Mouse (Mus musculus) skeletal muscle tissue, adult 2 months (tissue): ENCODE measurements around the gene Eogt.

Experiments
- DNase-seq: peaks from one replicate; pipeline ENCODE4 v3.0.0-alpha.2; 2012; ENCODE audit warnings: low read depth, low spot score

Gene Eogt

DNA sequence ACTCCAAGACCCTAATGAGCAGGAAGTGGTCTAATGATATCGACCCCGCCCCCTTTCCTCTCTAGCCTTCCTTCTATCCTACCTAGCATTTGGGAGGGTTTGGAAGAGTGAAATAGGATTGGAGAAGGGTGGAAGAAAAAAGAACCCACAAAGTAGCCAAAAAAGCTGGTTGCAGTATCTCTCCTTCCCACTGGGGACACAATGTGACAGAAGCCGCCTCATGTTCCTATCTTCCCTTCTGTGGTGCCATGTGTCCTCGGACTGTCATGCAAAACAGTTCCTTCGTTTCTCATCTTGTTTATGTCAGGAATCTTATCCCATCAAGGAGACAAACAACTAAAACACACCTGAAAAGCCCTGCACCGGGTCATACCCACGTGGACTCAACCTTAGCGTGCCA lies 42.9 kb downstream of the Eogt start:
- DNase-seq, result no peak

DNA sequence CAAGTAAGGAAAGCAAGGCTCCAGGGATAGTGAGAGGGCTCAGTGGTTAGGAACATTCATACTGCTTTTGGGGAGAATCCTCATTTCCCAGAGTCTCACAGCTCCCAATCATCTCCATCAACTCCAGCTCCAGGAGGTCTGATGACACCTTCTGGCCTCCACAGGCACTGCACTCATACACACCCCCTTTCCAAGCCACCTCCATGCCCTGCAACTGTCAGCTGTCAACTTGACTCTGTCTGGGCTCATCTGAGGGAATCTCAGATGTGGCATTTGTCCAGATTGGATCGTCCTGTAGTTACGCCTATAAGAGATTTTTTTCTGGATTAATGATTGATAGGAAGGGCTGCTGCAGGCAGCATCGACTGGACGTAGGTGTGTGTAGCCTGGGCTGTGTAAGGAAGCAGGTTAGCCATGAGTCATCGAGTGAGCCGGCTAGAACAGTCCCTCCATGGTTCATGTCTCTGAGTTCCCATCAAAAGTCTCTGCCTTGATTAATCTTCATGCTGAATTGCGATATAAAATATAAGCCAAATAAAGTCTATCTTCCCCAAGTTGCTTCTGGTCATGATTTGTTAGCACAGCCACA lies 44.6 kb downstream of the Eogt start:
- no peak for DNase-seq

DNA sequence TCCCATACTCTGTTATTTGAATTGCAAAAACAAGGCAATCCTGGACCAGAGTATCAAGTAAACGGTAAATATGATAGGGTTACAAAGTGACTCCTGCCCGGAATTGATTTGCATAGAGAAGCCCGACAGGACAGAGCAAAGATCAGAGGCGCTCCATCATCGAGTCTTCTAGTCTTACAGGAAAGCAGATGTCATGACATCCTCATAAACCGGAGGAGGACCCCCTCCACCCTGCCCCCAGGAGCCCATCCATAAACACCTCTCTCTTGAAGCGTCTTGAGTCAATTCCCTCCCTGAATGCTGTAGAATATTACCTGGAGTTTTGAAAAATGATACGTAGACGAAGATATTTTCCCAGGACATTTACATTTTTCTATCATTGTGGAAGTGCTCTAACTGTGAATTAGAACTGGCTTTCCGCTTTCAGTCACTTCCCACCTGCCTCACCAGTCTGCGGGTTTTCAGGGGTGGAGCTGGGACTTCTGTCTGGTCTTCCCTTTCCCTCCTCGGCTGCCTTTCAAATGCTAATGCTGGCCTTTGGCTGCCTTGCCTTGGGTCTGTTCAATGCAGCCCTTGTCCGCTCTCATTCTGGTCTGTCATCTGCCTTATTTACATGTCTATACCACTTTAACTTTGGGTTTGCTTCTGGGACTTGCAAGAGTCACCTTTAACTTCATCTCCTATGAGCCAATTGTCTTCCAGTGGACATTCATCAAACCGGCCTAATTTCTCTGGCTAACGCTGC lies 46.9 kb downstream of the Eogt start:
- no peak for DNase-seq

DNA sequence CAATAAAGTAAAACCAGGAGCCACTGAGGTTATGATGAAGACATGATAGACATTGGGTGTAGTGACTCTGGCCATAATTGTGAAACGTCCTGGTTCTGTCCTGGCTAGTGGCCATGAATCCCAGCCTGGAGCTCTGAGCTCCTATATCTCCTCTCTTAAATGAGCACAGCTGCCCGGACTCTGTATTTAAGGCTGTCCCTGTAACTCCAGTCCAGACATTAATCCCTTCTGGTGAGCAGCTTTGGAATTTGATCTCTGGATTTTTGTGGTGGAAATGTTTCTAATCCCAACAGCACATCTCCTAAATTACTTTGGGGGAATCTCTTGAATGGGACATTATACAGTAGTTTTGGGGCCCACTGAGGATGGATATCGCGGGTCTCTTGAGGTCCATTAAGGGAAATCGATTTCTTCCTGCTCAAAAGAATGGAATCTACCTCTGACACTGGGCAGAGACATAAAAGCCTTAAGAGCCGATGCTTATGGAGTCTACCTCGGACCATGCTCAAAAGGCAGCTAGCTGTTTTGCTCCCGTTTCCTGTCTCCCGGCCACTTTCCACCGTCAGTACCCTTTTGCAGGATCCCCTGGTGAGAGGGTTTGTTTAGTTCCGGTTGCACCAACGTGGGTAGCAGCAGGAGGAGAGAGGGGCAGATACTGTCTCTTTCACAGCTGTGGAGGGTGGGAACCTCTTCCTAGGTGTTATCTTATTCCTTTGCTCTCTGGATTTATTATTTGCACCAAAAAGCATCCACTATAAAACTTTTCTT lies 47.6 kb downstream of the Eogt start:
- DNase-seq, result no peak

DNA sequence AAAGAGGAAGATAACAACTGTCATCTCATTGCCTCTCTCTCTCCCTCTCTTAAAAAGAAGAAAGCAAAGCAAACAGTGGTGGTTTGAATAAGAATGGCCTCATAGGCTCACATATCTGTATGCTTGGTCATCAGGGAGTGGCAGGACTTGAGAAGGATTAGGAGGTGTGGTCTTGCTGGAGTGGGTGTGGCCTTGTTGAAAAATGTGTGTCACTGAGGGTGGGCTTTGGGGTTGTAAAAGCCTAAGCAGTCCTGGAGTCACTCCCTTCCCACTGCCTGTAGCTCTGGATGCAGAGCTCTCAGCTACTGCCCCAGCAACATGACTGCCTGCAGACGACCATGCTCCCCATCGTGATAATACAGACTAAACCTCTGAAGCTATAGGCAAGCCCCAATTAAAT lies 66.6 kb downstream of the Eogt start:
- DNase-seq, result no peak

DNA sequence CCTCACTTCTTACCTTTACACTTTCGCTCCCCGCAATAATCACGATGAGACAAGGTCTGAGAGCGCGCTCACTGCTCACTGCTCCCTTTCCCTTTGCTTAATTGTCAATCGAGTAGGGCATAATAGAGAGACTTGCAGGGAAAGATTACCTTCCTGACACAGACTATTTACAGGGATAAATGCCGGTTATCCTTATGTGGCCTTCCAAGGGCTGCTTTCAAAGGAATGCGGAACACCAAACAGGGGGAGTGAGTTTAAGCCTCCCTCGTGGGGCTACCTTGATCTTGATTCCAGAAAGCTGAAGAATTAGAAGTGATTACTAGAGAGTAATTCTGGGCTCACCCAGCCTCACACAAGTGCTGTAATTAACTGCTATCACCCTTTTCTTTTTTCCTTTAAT lies 69.0 kb downstream of the Eogt start:
- DNase-seq, result no peak

DNA sequence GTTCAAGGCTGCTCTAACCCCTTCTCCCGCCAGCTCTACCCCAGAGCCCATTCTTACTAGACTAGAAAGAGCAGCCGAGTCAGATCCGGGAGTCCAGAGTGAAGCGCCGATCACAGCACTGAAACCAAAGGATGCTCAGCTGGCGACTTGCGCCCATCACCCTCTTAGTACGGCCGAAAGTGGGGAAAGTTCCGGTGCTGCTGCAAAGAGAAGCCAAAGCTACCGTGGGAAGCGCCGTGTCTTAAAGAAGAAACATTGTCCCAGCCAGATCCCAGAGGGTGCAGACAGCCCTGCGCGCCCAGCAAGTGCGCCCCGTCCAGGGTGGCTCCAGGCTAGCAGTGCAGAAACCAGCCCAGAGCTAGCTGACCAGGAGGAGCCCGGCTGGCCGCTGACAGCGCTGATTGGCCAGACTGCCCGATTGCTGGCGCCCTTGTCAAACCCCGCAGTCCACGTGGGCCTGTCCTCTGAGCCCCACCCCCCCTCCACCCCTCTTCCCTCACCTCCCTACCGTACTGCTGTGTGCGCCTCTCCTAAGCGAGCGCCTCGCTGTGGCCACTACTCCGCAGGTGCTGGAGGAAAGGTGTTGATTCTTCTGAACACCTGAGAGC lies 88.8 kb downstream of the Eogt start, which contains the start of gene Fam19a4:
Gene Fam19a4, minus strand, starts transcription at position 340 of the 608 bp plus-strand sequence.
- DNase-seq, result no peak
